Mouse (Mus musculus) heart, embryonic 15.5 days (tissue): ENCODE results near the gene Tbca. TPM values are rescaled to one million over a fixed set of nuclear protein-coding genes. Genes with fewer than 3 reads are reported as not detected.

Source experiments
- ATAC-seq: fragments of 200-750 bp; cut with Nextera tagmentation; replicated peaks from 2 replicates; pipeline ENCODE4 v1.8.0; 2017; ENCODE audit warnings: low read depth, moderate TSS enrichment; ENCODE audit not compliant: insufficient number of reproducible peaks, insufficient read depth, low FRiP score
- H3K27ac ChIP-seq: fragments of 300-500 bp; sonication (generic); 2 replicates; pipeline ENCODE4 v1.5.1; 2015; ENCODE audit warnings: mild to moderate bottlenecking, inconsistent platforms
- H3K27me3 ChIP-seq: fragments of 300-500 bp; sonication (generic); 2 replicates; pipeline ENCODE4 v1.6.1; 2015; ENCODE audit warnings: inconsistent platforms
- H3K36me3 ChIP-seq: fragments of 300-500 bp; sonication (generic); 2 replicates; pipeline ENCODE4 v1.6.1; 2015; ENCODE audit warnings: mild to moderate bottlenecking, inconsistent platforms
- H3K4me1 ChIP-seq: fragments of 300-500 bp; sonication (generic); replicated peaks from 2 replicates; pipeline ENCODE4 v1.6.1; 2015; ENCODE audit warnings: inconsistent platforms
- H3K4me2 ChIP-seq: fragments of 300-500 bp; sonication (generic); 2 replicates; pipeline ENCODE4 v1.6.1; 2015; ENCODE audit warnings: inconsistent platforms, mild to moderate bottlenecking, moderate library complexity
- H3K4me3 ChIP-seq: fragments of 300-500 bp; sonication (generic); 2 replicates; pipeline ENCODE4 v1.5.1; 2015; ENCODE audit warnings: mild to moderate bottlenecking, inconsistent platforms
- H3K9ac ChIP-seq: fragments of 300-500 bp; sonication (generic); 2 replicates; pipeline ENCODE4 v1.6.1; 2015; ENCODE audit warnings: mild to moderate bottlenecking, inconsistent platforms
- H3K9me3 ChIP-seq: fragments of 300-500 bp; sonication (generic); replicated peaks from 2 replicates; pipeline ENCODE4 v1.6.1; 2016; ENCODE audit warnings: inconsistent platforms
- WGBS: fragments of 180-500 bp; shearing (Covaris S2); methylation state at CpG from one replicate; pipeline ENCODE4 v1.1.7; 2015; ENCODE audit warnings: mixed read lengths; 5-methylcytosine and 5-hydroxymethylcytosine counted together
- polyA plus RNA-seq: library from polyadenylated mRNA; unstranded; fragments of >200 nt; fragmentation: Nextera tagmentation; extraction: Ambion mirVana; gene quantifications from 2 replicates; pipeline ENCODE4 v1.2.1, GENCODE M21; 2015

Gene Tbca
- polyA plus RNA-seq, 1 experiment from 2014 or later: 214 TPM

DNA sequence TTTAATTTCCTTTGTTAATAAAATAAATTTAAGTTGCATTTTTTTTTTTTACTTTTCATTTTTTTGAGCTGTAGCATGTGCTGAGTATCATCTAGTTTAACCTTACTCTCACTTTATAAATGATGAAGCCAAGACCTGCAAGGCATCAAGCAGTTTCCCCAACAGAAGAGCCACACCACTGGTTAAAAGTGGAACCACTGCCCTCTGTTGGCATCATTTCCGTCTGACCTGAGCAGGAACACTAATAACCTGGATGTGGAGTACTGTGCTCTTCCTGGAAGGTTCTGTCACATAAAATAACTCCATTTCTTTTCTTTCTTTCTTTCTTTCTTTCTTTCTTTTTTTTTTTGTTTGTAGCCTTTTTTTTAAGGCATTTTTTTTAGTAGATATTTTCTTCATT is 21.0 kb downstream of the Tbca start:
- Histone ChIP-seq H3K27ac (no peak overlapping the region), H3K9me3 (no peaks in the 10 kb centered on the region), H3K9ac (no peak overlapping the region), H3K36me3 (no peaks in the 10 kb centered on the region), H3K4me2 (no peak overlapping the region), H3K4me1 (peaks cover 18% of the 10 kb centered on the region), H3K4me3 (no peak overlapping the region), H3K27me3 (no peaks in the 10 kb centered on the region)
- 58% methylated on average over 1 of the region's 1 CpGs for WGBS
- ATAC-seq: no peak

DNA sequence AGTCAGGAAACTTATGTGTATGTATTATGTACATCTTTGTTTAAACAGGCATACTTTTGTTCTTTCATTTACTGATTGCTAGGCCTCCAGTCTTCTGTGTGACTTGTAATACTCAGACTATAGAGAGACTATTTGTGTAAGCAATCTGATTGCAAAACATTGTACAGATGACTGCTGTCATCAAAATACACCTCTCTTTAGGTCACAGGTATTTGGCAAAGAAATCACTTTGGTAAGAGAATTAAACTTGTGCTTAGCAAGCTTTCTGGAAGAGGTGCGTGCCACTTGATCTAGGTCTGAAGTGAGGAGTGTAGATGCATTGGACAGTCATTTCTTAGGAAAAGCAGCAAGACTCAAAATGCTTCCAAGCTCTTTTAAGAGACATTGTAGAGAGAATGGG is 22.7 kb downstream of the Tbca start:
- no peak overlapping the region for H3K4me3 ChIP-seq
- H3K36me3 ChIP-seq: no peaks in the 10 kb centered on the region
- 96% methylated on average over 1 of the region's 1 CpGs for WGBS
- H3K4me1 ChIP-seq: peaks cover 18% of the 10 kb centered on the region
- no peak overlapping the region for H3K9ac ChIP-seq
- no peaks in the 10 kb centered on the region for H3K9me3 ChIP-seq
- ATAC-seq: no peak
- H3K27ac ChIP-seq: no peak overlapping the region
- H3K27me3 ChIP-seq: no peaks in the 10 kb centered on the region
- H3K4me2 ChIP-seq: no peak overlapping the region

DNA sequence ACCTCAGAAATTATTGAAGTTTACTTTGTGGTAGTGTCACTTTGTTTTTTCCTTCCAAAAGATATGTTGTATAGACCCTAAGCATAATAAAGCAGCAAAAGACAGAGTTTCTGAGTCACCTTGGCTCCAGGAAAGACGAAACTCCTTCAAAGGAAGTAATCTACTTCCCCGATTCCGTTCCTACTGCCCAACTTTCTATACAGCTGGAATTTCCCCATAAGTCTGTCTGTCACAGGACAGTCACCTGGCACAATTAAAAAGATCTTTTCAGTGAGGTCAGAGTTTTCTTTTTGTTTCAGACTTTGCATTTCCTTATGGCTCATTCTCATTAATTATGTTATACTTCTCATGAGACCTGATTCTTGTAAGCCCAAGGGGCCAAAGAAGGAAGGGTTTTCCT is 25.1 kb downstream of the Tbca start:
- no peak overlapping the region for H3K4me2 ChIP-seq
- no peak overlapping the region for H3K27ac ChIP-seq
- peaks cover 16% of the 10 kb centered on the region for H3K4me1 ChIP-seq
- no peak for ATAC-seq
- no peaks in the 10 kb centered on the region for H3K9me3 ChIP-seq
- no peak overlapping the region for H3K4me3 ChIP-seq
- no peaks in the 10 kb centered on the region for H3K27me3 ChIP-seq
- H3K36me3 ChIP-seq: no peaks in the 10 kb centered on the region
- 63% methylated on average over 3 of the region's 3 CpGs for WGBS
- H3K9ac ChIP-seq: no peak overlapping the region

DNA sequence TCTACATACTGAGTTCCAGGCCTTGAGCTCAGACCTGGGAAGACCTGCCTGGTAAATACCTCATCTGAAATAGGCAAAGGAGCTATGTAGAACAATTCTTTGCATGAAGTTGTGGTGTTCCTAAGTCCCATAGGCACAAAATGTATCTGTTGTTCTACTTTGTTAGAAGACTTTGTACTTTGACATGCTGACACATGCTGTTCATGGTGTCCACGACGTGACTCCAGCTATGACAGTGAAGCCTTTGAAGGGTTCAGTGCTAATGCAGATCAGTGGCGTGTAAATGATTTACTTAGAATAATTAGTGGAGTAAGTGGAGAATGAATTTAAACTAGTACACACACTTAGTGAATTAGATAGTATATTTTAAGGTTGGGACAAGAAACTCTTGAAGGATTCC is 31.8 kb downstream of the Tbca start:
- Histone ChIP-seq H3K4me1 (peaks cover 16% of the 10 kb centered on the region), H3K27ac (no peak overlapping the region), H3K9ac (no peak overlapping the region), H3K27me3 (no peaks in the 10 kb centered on the region), H3K9me3 (no peaks in the 10 kb centered on the region), H3K4me2 (no peak overlapping the region), H3K36me3 (peaks cover 4% of the 10 kb centered on the region; the same call in 1 of the 2 replicates), H3K4me3 (no peak overlapping the region)
- ATAC-seq: no peak
- WGBS: 85% methylated on average over 3 of the region's 3 CpGs

DNA sequence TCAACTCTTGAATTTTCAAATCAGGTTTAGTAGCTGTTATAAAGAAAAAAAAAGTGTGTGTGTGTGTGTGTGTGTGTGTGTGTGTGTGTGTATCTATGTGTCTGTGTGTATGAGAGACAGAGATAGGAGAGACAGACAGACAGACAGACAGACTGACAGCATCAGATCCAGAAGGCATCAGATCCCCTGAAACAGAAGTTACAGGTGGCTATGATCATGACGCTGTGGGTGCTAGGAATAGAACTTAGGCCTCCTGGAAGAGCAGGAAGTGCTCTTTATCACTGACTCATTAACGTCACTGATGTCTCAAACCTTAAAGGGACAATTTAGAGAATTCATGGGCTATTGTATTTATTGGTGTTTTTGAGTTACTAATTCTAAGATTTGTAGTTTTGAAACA is 32.2 kb downstream of the Tbca start:
- no peak overlapping the region for H3K9ac ChIP-seq
- no peak overlapping the region for H3K27ac ChIP-seq
- H3K9me3 ChIP-seq: no peaks in the 10 kb centered on the region
- ATAC-seq: no peak
- 48% methylated on average over 2 of the region's 2 CpGs for WGBS
- H3K36me3 ChIP-seq: peaks cover 4% of the 10 kb centered on the region; the same call in 1 of the 2 replicates
- H3K4me3 ChIP-seq: no peak overlapping the region
- no peaks in the 10 kb centered on the region for H3K27me3 ChIP-seq
- no peak overlapping the region for H3K4me2 ChIP-seq
- H3K4me1 ChIP-seq: peaks cover 12% of the 10 kb centered on the region

DNA sequence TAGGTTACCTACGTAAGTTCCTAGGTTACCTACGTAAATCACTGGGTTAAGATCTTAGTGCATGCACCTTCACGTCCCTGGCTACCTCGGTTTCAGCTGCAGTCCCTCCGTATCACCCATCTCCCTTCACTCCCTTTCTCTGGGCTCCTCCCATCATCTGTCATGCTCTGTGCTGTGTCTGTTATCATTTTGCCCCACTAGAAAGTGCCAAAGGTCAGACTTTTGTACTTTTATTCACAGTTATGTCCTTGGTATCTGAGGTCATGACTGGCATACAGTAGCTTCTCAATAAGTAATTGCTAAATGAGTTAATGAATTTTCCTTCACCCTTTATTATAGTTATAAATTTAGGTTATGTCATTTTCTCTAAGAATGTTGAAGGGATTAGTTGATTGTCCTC is 37.7 kb downstream of the Tbca start:
- H3K36me3 ChIP-seq: peaks cover 4% of the 10 kb centered on the region; the same call in 1 of the 2 replicates
- H3K27me3 ChIP-seq: no peaks in the 10 kb centered on the region
- no peaks in the 10 kb centered on the region for H3K9me3 ChIP-seq
- no peak overlapping the region for H3K4me3 ChIP-seq
- WGBS: 67% methylated on average over 5 of the region's 5 CpGs
- H3K4me2 ChIP-seq: no peak overlapping the region
- H3K9ac ChIP-seq: no peak overlapping the region
- no peak overlapping the region for H3K27ac ChIP-seq
- H3K4me1 ChIP-seq: peaks cover 16% of the 10 kb centered on the region
- no peak for ATAC-seq

DNA sequence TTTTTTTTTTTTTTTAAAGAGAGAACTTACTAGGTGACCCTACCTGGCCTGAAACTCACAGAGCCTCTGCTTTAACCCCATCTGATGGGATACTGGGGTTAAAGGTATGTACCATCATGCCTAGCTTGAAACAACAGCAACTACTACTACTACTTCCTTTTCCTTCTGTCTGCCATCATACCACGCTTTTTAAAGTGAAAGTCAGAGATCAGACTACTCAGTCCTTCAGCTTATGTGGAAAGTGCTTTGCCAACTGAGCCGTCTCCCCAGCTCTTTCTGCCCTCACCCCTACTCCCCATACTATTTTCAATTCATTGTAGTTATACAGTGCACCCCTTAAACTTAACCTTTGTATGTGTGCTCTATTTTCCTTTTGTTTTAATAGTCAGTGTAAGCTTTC is 38.3 kb downstream of the Tbca start:
- WGBS: 84% methylated on average over 2 of the region's 2 CpGs
- H3K9me3 ChIP-seq: no peaks in the 10 kb centered on the region
- H3K4me2 ChIP-seq: no peak overlapping the region
- peaks cover 4% of the 10 kb centered on the region; the same call in 1 of the 2 replicates for H3K36me3 ChIP-seq
- H3K4me3 ChIP-seq: no peak overlapping the region
- H3K27ac ChIP-seq: no peak overlapping the region
- no peaks in the 10 kb centered on the region for H3K27me3 ChIP-seq
- peaks cover 16% of the 10 kb centered on the region for H3K4me1 ChIP-seq
- ATAC-seq: no peak
- no peak overlapping the region for H3K9ac ChIP-seq

DNA sequence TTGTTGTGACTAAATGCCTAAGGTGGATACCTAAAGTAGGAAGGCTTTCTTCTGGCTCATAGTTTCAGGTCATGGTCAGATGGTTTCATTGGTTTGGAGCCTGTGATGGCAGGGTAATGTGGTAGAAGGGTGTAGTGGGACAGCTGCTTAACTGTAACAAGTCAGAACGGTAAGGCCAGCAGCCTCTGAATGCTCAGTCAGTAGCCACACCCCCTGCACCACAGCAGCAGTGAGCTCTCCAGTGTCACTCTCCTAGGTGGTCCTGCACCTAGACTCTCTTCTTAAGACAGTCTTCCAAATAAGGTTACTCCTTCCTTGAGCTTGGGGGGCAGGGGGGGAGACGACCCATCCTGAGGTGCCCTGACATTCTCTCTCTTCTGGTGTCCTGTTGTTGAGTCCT is 39.1 kb downstream of the Tbca start:
- WGBS: 35% methylated on average over 2 of the region's 2 CpGs
- Histone ChIP-seq H3K4me1 (peaks cover 16% of the 10 kb centered on the region), H3K27me3 (no peaks in the 10 kb centered on the region), H3K4me3 (no peak overlapping the region), H3K9me3 (no peaks in the 10 kb centered on the region), H3K27ac (no peak overlapping the region), H3K9ac (no peak overlapping the region), H3K4me2 (no peak overlapping the region), H3K36me3 (peaks cover 10% of the 10 kb centered on the region; the same call in 1 of the 2 replicates)
- ATAC-seq: no peak

DNA sequence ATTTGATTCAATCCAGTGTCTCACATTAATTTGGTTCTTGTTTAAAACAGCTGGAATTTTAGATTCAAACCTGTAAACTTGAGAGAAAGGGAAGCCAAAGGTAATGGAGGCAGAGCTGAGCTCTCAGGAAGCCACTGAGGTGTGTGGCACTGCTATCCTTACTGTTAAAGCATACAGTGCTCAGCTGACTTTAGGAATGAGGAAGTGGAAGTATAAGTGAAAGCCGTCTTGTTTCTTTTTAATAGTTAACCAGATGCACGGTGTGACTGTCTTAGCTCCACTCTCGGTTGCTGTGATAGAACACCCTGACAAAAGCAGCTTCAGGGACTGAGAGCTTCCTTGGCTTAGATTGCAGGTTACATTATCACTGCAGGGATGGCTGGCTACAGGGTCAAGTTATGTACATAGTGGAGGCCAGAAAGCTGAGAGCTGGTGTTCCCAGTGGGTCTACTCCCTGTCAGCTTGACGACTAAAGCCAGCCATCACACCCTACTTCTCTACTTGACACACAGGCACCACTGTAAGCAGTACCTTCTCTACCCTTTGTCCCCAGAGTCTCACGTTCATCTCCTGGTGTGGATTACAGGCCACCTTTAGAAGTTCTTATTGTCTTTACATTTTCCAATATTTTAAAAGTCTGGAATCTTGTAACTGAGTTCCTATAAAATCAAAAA is 49.5 kb downstream of the Tbca start:
- 51% methylated on average over 5 of the region's 5 CpGs for WGBS

DNA sequence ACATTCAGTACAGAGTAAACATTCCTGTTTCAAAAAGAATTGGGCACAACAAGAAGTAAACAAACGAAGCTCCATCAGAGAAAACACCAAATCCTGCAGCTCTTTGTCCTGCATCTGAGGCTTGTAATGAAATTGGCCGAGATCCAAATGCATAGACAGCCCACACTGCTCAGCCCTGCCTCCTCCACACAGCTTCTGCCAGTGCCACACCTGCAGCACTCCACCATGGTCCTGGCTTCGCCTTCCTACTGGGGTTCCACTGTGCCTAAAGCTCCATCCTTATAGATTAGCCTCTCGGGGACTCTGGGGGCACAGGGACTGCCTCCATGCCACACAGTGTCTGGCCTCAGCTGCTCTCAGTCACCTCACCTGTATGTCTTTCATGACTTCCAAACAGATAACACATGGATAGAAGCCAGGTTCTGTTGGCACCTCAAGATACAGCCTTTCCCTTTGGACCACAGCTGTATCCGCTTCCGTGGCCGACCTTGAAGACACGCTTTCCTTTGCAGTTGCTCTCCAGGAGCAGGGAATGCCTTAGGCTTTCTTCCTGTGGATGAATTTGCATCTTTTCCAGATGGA is 50.1 kb downstream of the Tbca start:
- no peak overlapping the region for H3K27ac ChIP-seq
- 73% methylated on average over 8 of the region's 8 CpGs for WGBS
- H3K4me1 ChIP-seq: peaks cover 3% of the 10 kb centered on the region
- peaks cover 16% of the 10 kb centered on the region for H3K36me3 ChIP-seq
- H3K27me3 ChIP-seq: no peaks in the 10 kb centered on the region
- no peaks in the 10 kb centered on the region for H3K9me3 ChIP-seq
- H3K4me3 ChIP-seq: no peak overlapping the region
- ATAC-seq: no peak
- H3K9ac ChIP-seq: no peak overlapping the region
- H3K4me2 ChIP-seq: no peak overlapping the region

More for the DNA sequence above, 49.5 kb downstream of the Tbca start:
- H3K4me1 ChIP-seq: peaks cover 3% of the 10 kb centered on the region
- H3K4me3 ChIP-seq: no peak overlapping the region
- H3K9ac ChIP-seq: no peak overlapping the region
- no peak for ATAC-seq
- no peak overlapping the region for H3K27ac ChIP-seq
- H3K36me3 ChIP-seq: peaks cover 16% of the 10 kb centered on the region
- no peaks in the 10 kb centered on the region for H3K9me3 ChIP-seq
- no peak overlapping the region for H3K4me2 ChIP-seq
- H3K27me3 ChIP-seq: no peaks in the 10 kb centered on the region

DNA sequence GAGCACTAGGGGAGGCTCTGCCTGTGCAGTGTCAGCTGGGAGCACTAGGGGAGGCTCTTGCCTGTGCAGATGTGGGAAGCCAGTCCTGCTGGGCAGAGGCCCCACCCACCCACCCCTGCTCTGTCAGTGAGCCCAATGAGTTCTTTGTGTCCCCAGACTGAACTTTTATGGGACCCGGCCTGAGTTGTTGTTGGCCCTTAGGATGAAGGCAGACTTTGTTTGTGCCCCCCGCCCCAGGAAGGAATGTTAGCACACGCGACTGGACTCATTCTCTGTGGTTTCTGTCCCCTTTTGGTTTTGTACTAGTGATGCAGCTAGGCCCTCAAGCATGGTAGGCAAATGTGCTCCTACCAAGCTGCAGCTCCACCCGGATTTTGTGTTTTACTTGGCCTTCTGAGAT is 54.5 kb downstream of the Tbca start:
- no peaks in the 10 kb centered on the region for H3K27me3 ChIP-seq
- H3K4me1 ChIP-seq: peaks cover 3% of the 10 kb centered on the region
- no peak overlapping the region for H3K27ac ChIP-seq
- no peak for ATAC-seq
- WGBS: 79% methylated on average over 5 of the region's 5 CpGs
- peaks cover 6% of the 10 kb centered on the region for H3K36me3 ChIP-seq
- no peaks in the 10 kb centered on the region for H3K9me3 ChIP-seq
- H3K4me2 ChIP-seq: no peak overlapping the region
- H3K9ac ChIP-seq: no peak overlapping the region
- no peak overlapping the region for H3K4me3 ChIP-seq

DNA sequence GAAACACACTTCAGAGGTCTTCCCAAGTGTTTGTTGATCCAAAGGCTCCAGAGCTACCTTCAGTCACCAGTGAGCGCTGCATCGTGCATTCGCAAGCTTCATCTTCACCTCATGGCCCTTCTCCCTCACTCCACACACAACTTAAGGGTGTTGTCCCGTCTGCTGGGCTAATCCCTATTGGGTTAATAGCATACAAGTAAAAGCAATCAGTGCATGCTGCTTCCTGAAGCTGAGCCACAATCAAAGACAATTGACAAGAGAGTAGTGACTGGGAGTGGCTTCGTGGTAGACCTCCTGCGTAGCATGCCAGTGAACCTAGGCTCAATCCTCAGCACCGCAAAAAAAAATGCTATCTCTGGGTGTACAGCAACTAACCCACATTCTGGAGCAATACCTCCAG is 59.2 kb downstream of the Tbca start:
- no peak overlapping the region for H3K27ac ChIP-seq
- no peaks in the 10 kb centered on the region; the same call in 1 of the 2 replicates for H3K36me3 ChIP-seq
- H3K9ac ChIP-seq: no peak overlapping the region
- no peak overlapping the region for H3K4me3 ChIP-seq
- H3K27me3 ChIP-seq: no peaks in the 10 kb centered on the region
- H3K4me2 ChIP-seq: no peak overlapping the region
- 62% methylated on average over 7 of the region's 7 CpGs for WGBS
- H3K9me3 ChIP-seq: no peaks in the 10 kb centered on the region
- H3K4me1 ChIP-seq: no peaks in the 10 kb centered on the region
- no peak for ATAC-seq
